Mouse (Mus musculus): ENCODE results near the gene Ubl4b. TPM values are rescaled to one million over a fixed set of nuclear protein-coding genes. Genes with fewer than 3 reads are reported as not detected.

The Ubl4b gene
- polyA plus RNA-seq, 1 experiment from 2014 or later: not detected

- Histone ChIP-seq H3K4me1 (ENCODE audit: insufficient read depth) (no peaks in the 10 kb centered on the region), H3K36me3 (ENCODE audit: insufficient read depth) (no peaks in the 10 kb centered on the region), H3K9ac (no peak overlapping the region), H3K4me3 (ENCODE audit: low read depth, low read length) (no peak overlapping the region), H3K4me2 (no peak overlapping the region), H3K9me3 (ENCODE audit: low read depth, low read length) (no peaks in the 10 kb centered on the region), H3K27me3 (ENCODE audit: insufficient read depth, low read length) (no peaks in the 10 kb centered on the region), H3K27ac (ENCODE audit: low read depth) (no peak overlapping the region)
- peak; percentile 58 for ATAC-seq (ENCODE audit: insufficient read depth)
- peak; percentile 91 for DNase-seq
- 70% methylated on average over 17 of the region's 17 CpGs for WGBS
- TF ChIP-seq CTCF (IDR thresholded peaks at IDR 0.05; ENCODE audit: low read depth): peak; percentile 80
Observed at GRCm38 (mm10) chr3:107550409-107551049, 4.3 kb downstream of the Ubl4b start.

GRCm38 (mm10) chr3:107546956-107547355 is 7.9 kb downstream of the Ubl4b start:
- Histone ChIP-seq H3K27me3 (ENCODE audit: insufficient read depth, low read length) (no peaks in the 10 kb centered on the region), H3K36me3 (ENCODE audit: insufficient read depth) (no peaks in the 10 kb centered on the region), H3K4me2 (no peak overlapping the region), H3K9ac (no peak overlapping the region), H3K9me3 (ENCODE audit: low read depth, low read length) (no peaks in the 10 kb centered on the region), H3K4me1 (ENCODE audit: insufficient read depth) (no peaks in the 10 kb centered on the region), H3K4me3 (ENCODE audit: low read depth, low read length) (no peak overlapping the region), H3K27ac (ENCODE audit: low read depth) (no peak overlapping the region)
- WGBS: 55% methylated on average over 2 of the region's 2 CpGs
- TF ChIP-seq CTCF (IDR thresholded peaks at IDR 0.05; ENCODE audit: low read depth): no peak
- DNase-seq: no peak
- no peak for ATAC-seq (ENCODE audit: insufficient read depth)

GRCm38 (mm10) chr3:107545716-107546412 is 9.0 kb downstream of the Ubl4b start:
- WGBS: 55% methylated on average over 10 of the region's 10 CpGs
- no peak for ATAC-seq (ENCODE audit: insufficient read depth)
- Histone ChIP-seq H3K9ac (no peak overlapping the region), H3K27me3 (ENCODE audit: insufficient read depth, low read length) (no peaks in the 10 kb centered on the region), H3K4me2 (no peak overlapping the region), H3K4me1 (ENCODE audit: insufficient read depth) (no peaks in the 10 kb centered on the region), H3K4me3 (ENCODE audit: low read depth, low read length) (no peak overlapping the region), H3K36me3 (ENCODE audit: insufficient read depth) (no peaks in the 10 kb centered on the region), H3K9me3 (ENCODE audit: low read depth, low read length) (no peaks in the 10 kb centered on the region), H3K27ac (ENCODE audit: low read depth) (no peak overlapping the region)
- DNase-seq: no peak
- no peak for TF ChIP-seq CTCF (IDR thresholded peaks at IDR 0.05; ENCODE audit: low read depth)

GRCm38 (mm10) chr3:107545278-107545677 is 9.6 kb downstream of the Ubl4b start:
- H3K27me3 ChIP-seq (ENCODE audit: insufficient read depth, low read length): no peaks in the 10 kb centered on the region
- WGBS: 55% methylated on average over 5 of the region's 5 CpGs
- no peak for DNase-seq

GRCm38 (mm10) chr3:107543158-107544080 is 11.5 kb downstream of the Ubl4b start:
- H3K4me3 ChIP-seq (ENCODE audit: low read depth, low read length): no peak overlapping the region
- ATAC-seq (ENCODE audit: insufficient read depth) (peak; percentile 80), DNase-seq (peak; percentile 79)
- 0 out of 2 replicates have a peak, but pooled peaks cover 4% of the 10 kb centered on the region for H3K27me3 ChIP-seq (ENCODE audit: insufficient read depth, low read length)
- WGBS: 33% methylated on average over 8 of the region's 8 CpGs
- H3K36me3 ChIP-seq (ENCODE audit: insufficient read depth): no peaks in the 10 kb centered on the region
- H3K9ac ChIP-seq: no peak overlapping the region
- H3K27ac ChIP-seq (ENCODE audit: low read depth): no peak overlapping the region
- no peaks in the 10 kb centered on the region for H3K4me1 ChIP-seq (ENCODE audit: insufficient read depth)
- H3K4me2 ChIP-seq: no peak overlapping the region
- H3K9me3 ChIP-seq (ENCODE audit: low read depth, low read length): no peaks in the 10 kb centered on the region
- no peak for TF ChIP-seq CTCF (IDR thresholded peaks at IDR 0.05; ENCODE audit: low read depth)

More at GRCm38 (mm10) chr3:107545278-107545677, 9.6 kb downstream of the Ubl4b start:
- H3K4me1 ChIP-seq (ENCODE audit: insufficient read depth): no peaks in the 10 kb centered on the region
- H3K4me3 ChIP-seq (ENCODE audit: low read depth, low read length): no peak overlapping the region
- H3K9me3 ChIP-seq (ENCODE audit: low read depth, low read length): no peaks in the 10 kb centered on the region
- no peaks in the 10 kb centered on the region for H3K36me3 ChIP-seq (ENCODE audit: insufficient read depth)
- no peak for TF ChIP-seq CTCF (IDR thresholded peaks at IDR 0.05; ENCODE audit: low read depth)
- no peak for ATAC-seq (ENCODE audit: insufficient read depth)
- no peak overlapping the region for H3K27ac ChIP-seq (ENCODE audit: low read depth)
- H3K9ac ChIP-seq: no peak overlapping the region
- H3K4me2 ChIP-seq: no peak overlapping the region

- Histone ChIP-seq H3K4me1 (ENCODE audit: insufficient read depth) (0 out of 2 replicates have a peak, but pooled peaks cover under 1% of the 10 kb centered on the region), H3K27ac (ENCODE audit: low read depth) (no peak overlapping the region), H3K36me3 (ENCODE audit: insufficient read depth) (no peaks in the 10 kb centered on the region), H3K4me3 (ENCODE audit: low read depth, low read length) (no peak overlapping the region), H3K9ac (no peak overlapping the region), H3K4me2 (no peak overlapping the region), H3K9me3 (ENCODE audit: low read depth, low read length) (no peaks in the 10 kb centered on the region), H3K27me3 (ENCODE audit: insufficient read depth, low read length) (0 out of 2 replicates have a peak, but pooled peaks cover 4% of the 10 kb centered on the region)
- ATAC-seq (ENCODE audit: insufficient read depth) (no peak), DNase-seq (no peak)
- WGBS: 42% methylated on average over 4 of the region's 4 CpGs
- TF ChIP-seq CTCF (IDR thresholded peaks at IDR 0.05; ENCODE audit: low read depth): no peak
Observed at GRCm38 (mm10) chr3:107542584-107542983, 12.3 kb downstream of the Ubl4b start.
